Mouse (Mus musculus) kidney, embryonic 15.5 days (tissue): ENCODE measurements around the gene Ppil6. TPM values are rescaled to one million over a fixed set of nuclear protein-coding genes. Genes with fewer than 3 reads are reported as not detected.

Source experiments
- ATAC-seq: fragments of 200-750 bp; cut with Nextera tagmentation; replicated peaks from 2 replicates; pipeline ENCODE4 v1.8.0; 2017; ENCODE audit warnings: moderate TSS enrichment; ENCODE audit not compliant: low FRiP score
- H3K27ac ChIP-seq: fragments of 300-500 bp; sonication (generic); 2 replicates; pipeline ENCODE4 v1.5.1; 2015; ENCODE audit warnings: mild to moderate bottlenecking, inconsistent platforms
- H3K27me3 ChIP-seq: fragments of 300-500 bp; sonication (generic); 2 replicates; pipeline ENCODE4 v1.6.1; 2015; ENCODE audit warnings: inconsistent platforms
- H3K36me3 ChIP-seq: fragments of 300-500 bp; sonication (generic); 2 replicates; pipeline ENCODE4 v1.6.1; 2015; ENCODE audit warnings: inconsistent platforms
- H3K4me1 ChIP-seq: fragments of 300-500 bp; sonication (generic); 2 replicates; pipeline ENCODE4 v1.6.1; 2015; ENCODE audit warnings: inconsistent platforms
- H3K4me2 ChIP-seq: fragments of 300-500 bp; sonication (generic); 2 replicates; pipeline ENCODE4 v1.6.1; 2015; ENCODE audit warnings: moderate library complexity, mild to moderate bottlenecking, inconsistent platforms
- H3K4me3 ChIP-seq: fragments of 300-500 bp; sonication (generic); replicated peaks from 2 replicates; pipeline ENCODE4 v1.5.1; 2015; ENCODE audit warnings: mild to moderate bottlenecking, inconsistent platforms
- H3K9ac ChIP-seq: fragments of 300-500 bp; sonication (generic); 2 replicates; pipeline ENCODE4 v1.6.1; 2015; ENCODE audit warnings: mild to moderate bottlenecking, inconsistent platforms
- H3K9me3 ChIP-seq: fragments of 300-500 bp; sonication (generic); replicated peaks from 2 replicates; pipeline ENCODE4 v1.6.1; 2016; ENCODE audit warnings: inconsistent platforms
- WGBS: fragments of 180-500 bp; shearing (Covaris S2); methylation state at CpG from one replicate; pipeline ENCODE4 v1.1.7; 2015; ENCODE audit warnings: mixed read lengths; 5-methylcytosine and 5-hydroxymethylcytosine counted together
- polyA plus RNA-seq: library from polyadenylated mRNA; unstranded; fragments of >200 nt; fragmentation: Nextera tagmentation; extraction: Ambion mirVana; gene quantifications from 2 replicates; pipeline ENCODE4 v1.2.1, GENCODE M21; 2015

Ppil6 gene
- polyA plus RNA-seq, 1 experiment from 2014 or later, result 2.4 TPM

DNA sequence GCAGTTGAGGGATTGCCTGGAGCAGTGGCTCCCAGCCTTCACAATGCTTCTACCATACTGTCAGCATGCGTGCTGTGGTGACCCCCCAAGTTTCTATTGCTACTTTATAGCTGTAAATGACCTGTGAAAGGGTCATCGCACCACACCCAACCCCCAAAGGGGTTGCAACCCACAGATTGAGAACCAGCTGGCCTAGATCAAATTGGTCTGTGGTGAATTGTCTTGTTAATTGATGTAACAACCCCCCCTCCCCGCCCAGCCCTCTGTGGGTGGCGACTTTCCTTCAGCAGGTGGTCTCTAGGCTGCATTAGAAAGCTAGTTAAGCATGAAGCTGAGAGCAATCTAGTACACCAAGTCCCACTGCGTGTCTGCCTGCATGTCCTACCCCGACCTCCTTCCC lies 22.9 kb upstream of the Ppil6 start:
- WGBS, result 29% methylated on average over 6 of the region's 6 CpGs

GRCm38 (mm10) chr10:41470693-41471092 lies 19.5 kb upstream of the Ppil6 start:
- no peak for ATAC-seq

More for the DNA sequence above, 22.9 kb upstream of the Ppil6 start:
- no peak overlapping the region for H3K4me3 ChIP-seq
- no peak overlapping the region for H3K27ac ChIP-seq
- peaks cover 32% of the 10 kb centered on the region for H3K36me3 ChIP-seq
- no peak overlapping the region for H3K4me2 ChIP-seq
- ATAC-seq, result no peak
- H3K9me3 ChIP-seq, result no peaks in the 10 kb centered on the region
- no peaks in the 10 kb centered on the region for H3K27me3 ChIP-seq
- no peak overlapping the region for H3K9ac ChIP-seq
- H3K4me1 ChIP-seq, result no peaks in the 10 kb centered on the region; the same call in 1 of the 2 replicates

GRCm38 (mm10) chr10:41472534-41472933 lies 17.7 kb upstream of the Ppil6 start:
- no peaks in the 10 kb centered on the region for H3K27me3 ChIP-seq
- H3K4me2 ChIP-seq, result no peak overlapping the region
- H3K27ac ChIP-seq, result no peak overlapping the region
- H3K9me3 ChIP-seq, result no peaks in the 10 kb centered on the region
- H3K9ac ChIP-seq, result no peak overlapping the region
- no peaks in the 10 kb centered on the region for H3K36me3 ChIP-seq
- peaks cover 19% of the 10 kb centered on the region for H3K4me1 ChIP-seq
- H3K4me3 ChIP-seq, result no peak overlapping the region
- ATAC-seq, result no peak

More at GRCm38 (mm10) chr10:41470693-41471092, 19.5 kb upstream of the Ppil6 start:
- WGBS, result 80% methylated on average over 3 of the region's 3 CpGs
- Histone ChIP-seq H3K36me3 (peaks cover 6% of the 10 kb centered on the region), H3K4me1 (peaks cover under 1% of the 10 kb centered on the region), H3K27ac (no peak overlapping the region), H3K27me3 (no peaks in the 10 kb centered on the region), H3K4me2 (no peak overlapping the region), H3K9ac (no peak overlapping the region), H3K4me3 (no peak overlapping the region), H3K9me3 (no peaks in the 10 kb centered on the region)

GRCm38 (mm10) chr10:41472962-41473481 lies 17.2 kb upstream of the Ppil6 start:
- 71% methylated on average over 5 of the region's 5 CpGs for WGBS
- no peak overlapping the region for H3K27ac ChIP-seq
- no peaks in the 10 kb centered on the region for H3K27me3 ChIP-seq
- H3K9me3 ChIP-seq, result no peaks in the 10 kb centered on the region
- no peak for ATAC-seq
- H3K4me3 ChIP-seq, result no peak overlapping the region
- peaks cover 22% of the 10 kb centered on the region for H3K4me1 ChIP-seq
- no peaks in the 10 kb centered on the region for H3K36me3 ChIP-seq
- H3K9ac ChIP-seq, result no peak overlapping the region
- no peak overlapping the region for H3K4me2 ChIP-seq

GRCm38 (mm10) chr10:41473782-41474468 lies 16.3 kb upstream of the Ppil6 start:
- no peaks in the 10 kb centered on the region for H3K9me3 ChIP-seq
- H3K4me1 ChIP-seq, result peaks cover 26% of the 10 kb centered on the region
- no peak for ATAC-seq
- no peak overlapping the region for H3K9ac ChIP-seq
- H3K4me3 ChIP-seq, result no peak overlapping the region
- no peaks in the 10 kb centered on the region for H3K27me3 ChIP-seq
- 76% methylated on average over 6 of the region's 6 CpGs for WGBS
- no peak overlapping the region for H3K4me2 ChIP-seq
- no peaks in the 10 kb centered on the region for H3K36me3 ChIP-seq
- no peak overlapping the region for H3K27ac ChIP-seq

DNA sequence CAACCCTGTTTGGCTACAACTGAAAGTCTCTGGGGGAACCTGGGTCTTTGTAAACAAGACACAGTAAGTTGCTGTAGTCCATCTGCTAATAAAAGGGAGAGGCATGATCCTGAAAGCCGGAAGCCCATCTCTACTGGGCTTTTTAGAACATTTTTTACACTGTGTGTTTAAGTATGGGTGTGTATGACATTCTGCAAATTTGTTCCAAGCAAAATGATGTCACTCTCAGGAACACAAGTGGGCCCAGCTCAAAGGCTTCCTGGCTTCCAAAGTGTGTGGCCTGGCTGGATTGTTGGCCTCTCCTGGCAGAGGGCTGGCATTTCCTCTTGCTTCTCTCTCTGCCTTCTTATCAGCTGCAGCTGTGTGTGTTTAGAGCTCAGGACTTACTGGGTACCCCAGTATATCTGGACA lies 15.3 kb upstream of the Ppil6 start:
- WGBS, result 75% methylated on average over 1 of the region's 1 CpGs
- no peaks in the 10 kb centered on the region for H3K27me3 ChIP-seq
- H3K9me3 ChIP-seq, result no peaks in the 10 kb centered on the region
- peak overlapping the region; percentile 15; the same call in 1 of the 2 replicates for H3K27ac ChIP-seq
- peaks cover 8% of the 10 kb centered on the region; the same call in 1 of the 2 replicates for H3K36me3 ChIP-seq
- no peak for ATAC-seq
- no peak overlapping the region for H3K9ac ChIP-seq
- peaks cover 26% of the 10 kb centered on the region for H3K4me1 ChIP-seq
- no peak overlapping the region for H3K4me2 ChIP-seq
- H3K4me3 ChIP-seq, result no peak overlapping the region

- peak; percentile 82 for ATAC-seq
- under 1% methylated on average over 35 of the region's 35 CpGs for WGBS
These were observed 13.8 kb upstream of the Ppil6 start, which contains the start of gene Mical1 for GRCm38 (mm10) chr10:41476171-41477017. TSS of gene Mical1 (plus strand) at chr10:41476314.

DNA sequence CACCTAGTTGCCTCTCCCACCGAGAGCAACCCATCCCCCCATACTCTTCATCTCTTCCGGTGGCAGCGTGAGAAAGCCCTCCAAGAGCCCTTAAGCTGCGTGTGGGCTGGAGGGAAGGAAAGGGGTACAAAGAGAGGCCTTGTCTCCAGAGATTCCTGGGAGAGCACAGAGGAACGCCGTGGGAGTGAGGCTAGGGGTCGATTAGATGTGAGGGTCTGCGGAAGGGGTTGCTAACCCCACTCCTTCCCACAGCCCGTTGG lies 13.3 kb upstream of the Ppil6 start:
- no peaks in the 10 kb centered on the region for H3K27me3 ChIP-seq
- peak overlapping the region; percentile 62 for H3K4me3 ChIP-seq
- H3K27ac ChIP-seq, result peak overlapping the region; percentile 81
- WGBS, result under 1% methylated on average over 9 of the region's 9 CpGs
- peak; percentile 9; the same call in 1 of the 2 replicates for ATAC-seq
- H3K36me3 ChIP-seq, result peaks cover 26% of the 10 kb centered on the region
- peaks cover 30% of the 10 kb centered on the region for H3K4me1 ChIP-seq
- peak overlapping the region; percentile 57 for H3K9ac ChIP-seq
- H3K9me3 ChIP-seq, result no peaks in the 10 kb centered on the region
- peak overlapping the region; percentile 93 for H3K4me2 ChIP-seq

More at GRCm38 (mm10) chr10:41476171-41477017, 13.8 kb upstream of the Ppil6 start, which contains the start of gene Mical1:
- H3K4me2 ChIP-seq, result peak within 1 kb of the TSS; percentile 93
- H3K9ac ChIP-seq, result peak within 1 kb of the TSS; percentile 57
- H3K36me3 ChIP-seq, result peaks cover 21% of the 10 kb centered on the region
- no peaks in the 10 kb centered on the region for H3K27me3 ChIP-seq
- H3K4me3 ChIP-seq, result peak within 1 kb of the TSS; percentile 62
- peak within 1 kb of the TSS; percentile 81 for H3K27ac ChIP-seq
- H3K4me1 ChIP-seq, result peaks cover 30% of the 10 kb centered on the region
- H3K9me3 ChIP-seq, result no peaks in the 10 kb centered on the region

DNA sequence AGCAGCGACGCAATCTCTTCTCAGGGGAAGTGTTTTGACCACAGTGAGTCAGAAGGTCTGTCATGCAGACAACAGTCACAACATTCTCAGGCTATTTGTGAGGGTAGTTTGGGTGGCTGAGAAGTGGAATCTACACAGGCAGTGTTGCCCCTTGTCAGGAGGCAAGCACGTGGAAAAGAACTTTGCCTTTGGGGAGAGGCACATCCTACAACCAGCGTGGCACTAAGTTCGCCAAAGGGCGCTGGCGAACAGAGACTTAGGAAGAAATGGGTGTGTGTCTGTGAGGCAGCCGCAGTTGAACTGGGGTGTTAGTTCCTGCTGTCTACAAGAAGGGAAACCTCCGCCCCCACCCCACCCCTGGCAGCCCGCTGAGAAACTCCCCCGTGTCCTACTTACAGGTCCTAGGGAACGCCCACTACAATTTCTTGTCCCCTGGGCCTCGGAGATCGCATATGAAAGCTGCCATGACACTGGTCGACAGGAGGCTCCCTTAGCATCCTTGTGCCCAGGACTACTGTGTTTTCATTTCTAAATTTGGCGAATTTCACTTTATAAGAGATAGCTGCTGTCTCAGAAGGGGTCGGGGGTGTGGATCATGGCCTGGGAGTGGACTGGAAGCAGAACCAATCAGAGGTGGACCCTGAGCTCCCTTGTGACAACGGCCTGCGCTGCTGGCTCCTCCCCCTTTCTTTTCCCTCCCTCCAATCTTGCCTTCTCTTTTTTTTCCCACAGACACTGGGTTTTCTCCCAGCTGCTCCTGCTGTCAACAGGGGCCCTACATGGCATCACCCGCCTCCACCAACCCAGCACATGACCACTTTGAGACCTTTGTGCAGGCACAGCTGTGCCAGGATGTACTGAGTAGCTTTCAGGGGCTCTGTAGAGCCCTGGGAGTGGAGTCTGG lies 12.7 kb upstream of the Ppil6 start:
- Histone ChIP-seq H3K9me3 (no peaks in the 10 kb centered on the region), H3K27me3 (no peaks in the 10 kb centered on the region), H3K4me2 (peak overlapping the region; percentile 93), H3K4me3 (peak overlapping the region; percentile 62), H3K4me1 (peaks cover 30% of the 10 kb centered on the region), H3K9ac (peak overlapping the region; percentile 57), H3K36me3 (peaks cover 31% of the 10 kb centered on the region), H3K27ac (peak overlapping the region; percentile 81)
- peak; percentile 76 for ATAC-seq
- WGBS, result 5% methylated on average over 20 of the region's 20 CpGs

DNA sequence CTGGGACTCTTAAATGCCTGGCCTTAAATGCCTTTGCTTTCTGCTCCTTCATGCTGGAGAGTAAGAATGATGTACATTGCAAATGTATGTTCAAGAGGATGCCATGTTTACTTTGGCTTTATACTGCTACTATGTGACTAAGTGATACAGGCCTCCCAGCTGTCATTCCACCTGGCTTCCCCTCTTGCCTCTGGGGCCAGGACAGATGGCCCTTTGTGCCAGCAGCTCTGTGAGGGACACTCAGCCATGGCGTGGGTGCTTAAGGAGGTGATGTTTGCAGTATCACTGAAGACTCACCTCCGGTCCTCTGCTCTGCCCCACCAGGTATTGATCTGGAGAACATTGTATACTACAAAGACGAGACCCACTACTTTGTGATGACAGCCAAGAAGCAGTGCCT lies 10.3 kb upstream of the Ppil6 start:
- Histone ChIP-seq H3K4me3 (no peak overlapping the region), H3K9me3 (no peaks in the 10 kb centered on the region), H3K9ac (no peak overlapping the region), H3K4me2 (no peak overlapping the region), H3K27me3 (no peaks in the 10 kb centered on the region), H3K36me3 (peaks cover 56% of the 10 kb centered on the region), H3K4me1 (peaks cover 30% of the 10 kb centered on the region), H3K27ac (no peak overlapping the region)
- no peak for ATAC-seq
- 92% methylated on average over 3 of the region's 3 CpGs for WGBS
